Mouse (Mus musculus): ENCODE measurements around the gene Slc16a1. TPM values are rescaled to one million over a fixed set of nuclear protein-coding genes. Genes with fewer than 3 reads are reported as not detected.
A peak's percentile ranks its signal among the peaks of the same experiment; 100 is the strongest.

Gene Slc16a1
- polyA plus RNA-seq, 1 experiment, result 31.9 TPM

GRCm38 (mm10) chr3:104671543-104671942 lies 33.1 kb downstream of the Slc16a1 start:
- no peaks in the 10 kb centered on the region for H3K27me3 ChIP-seq (ENCODE audit: control insufficient read depth, insufficient read depth, low read length)
- H3K27ac ChIP-seq (ENCODE audit: insufficient read depth, low read length), result 0 out of 2 replicates have a peak overlapping the region, but pooled peaks have one; percentile 11
- no peak overlapping the region for H3K4me3 ChIP-seq (replicated peaks; ENCODE audit: insufficient read depth, low read depth, low read length)
- DNase-seq, result peak in 1 of 2 experiments; percentile 25
- TF ChIP-seq POLR2A (IDR thresholded peaks at IDR 0.05; ENCODE audit: borderline replicate concordance, insufficient read depth, low read length) (no peak), CTCF (IDR thresholded peaks at IDR 0.05; ENCODE audit: borderline replicate concordance, insufficient read depth, low read depth, low read length) (no peak)
- 44% methylated on average over 6 of the region's 6 CpGs for WGBS
- peaks cover 14% of the 10 kb centered on the region for H3K4me1 ChIP-seq (ENCODE audit: control insufficient read depth, insufficient read depth, low read length)

DNA sequence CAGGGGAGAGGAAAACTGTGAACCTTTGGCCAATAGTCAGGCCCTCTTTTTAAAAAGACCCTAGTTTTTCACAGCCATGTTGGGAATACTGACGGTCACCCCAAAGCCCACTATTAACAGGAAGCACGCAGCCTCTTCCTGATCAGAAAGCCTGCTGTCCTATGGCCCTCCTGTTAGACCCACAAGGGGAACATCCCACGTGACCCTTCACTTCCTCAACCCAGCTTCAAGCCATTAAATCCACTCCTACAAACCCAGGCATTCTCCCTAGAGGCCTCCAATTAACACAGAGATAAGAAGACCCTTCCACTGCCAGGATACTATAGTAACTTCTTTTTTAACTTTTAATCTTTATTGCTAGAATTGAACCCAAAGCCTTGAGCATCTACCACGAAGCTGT lies 33.6 kb downstream of the Slc16a1 start:
- H3K27ac ChIP-seq (ENCODE audit: insufficient read depth, low read length), result no peak overlapping the region
- no peak overlapping the region for H3K4me3 ChIP-seq (replicated peaks; ENCODE audit: insufficient read depth, low read depth, low read length)
- WGBS, result 88% methylated on average over 4 of the region's 4 CpGs
- TF ChIP-seq CTCF (IDR thresholded peaks at IDR 0.05; ENCODE audit: borderline replicate concordance, insufficient read depth, low read depth, low read length), result no peak
- no peak for TF ChIP-seq POLR2A (IDR thresholded peaks at IDR 0.05; ENCODE audit: borderline replicate concordance, insufficient read depth, low read length)
- no peaks in the 10 kb centered on the region for H3K27me3 ChIP-seq (ENCODE audit: control insufficient read depth, insufficient read depth, low read length)
- H3K4me1 ChIP-seq (ENCODE audit: control insufficient read depth, insufficient read depth, low read length), result peaks cover 14% of the 10 kb centered on the region
- no peak for DNase-seq

GRCm38 (mm10) chr3:104673642-104674328 lies 35.3 kb downstream of the Slc16a1 start:
- 96% methylated on average over 4 of the region's 4 CpGs for WGBS
- no peaks in the 10 kb centered on the region for H3K27me3 ChIP-seq (ENCODE audit: control insufficient read depth, insufficient read depth, low read length)
- DNase-seq, result no peak
- no peak overlapping the region for H3K4me3 ChIP-seq (replicated peaks; ENCODE audit: insufficient read depth, low read depth, low read length)
- H3K27ac ChIP-seq (ENCODE audit: insufficient read depth, low read length), result no peak overlapping the region
- peaks cover 14% of the 10 kb centered on the region for H3K4me1 ChIP-seq (ENCODE audit: control insufficient read depth, insufficient read depth, low read length)
- TF ChIP-seq CTCF (IDR thresholded peaks at IDR 0.05; ENCODE audit: borderline replicate concordance, insufficient read depth, low read depth, low read length) (no peak), POLR2A (IDR thresholded peaks at IDR 0.05; ENCODE audit: borderline replicate concordance, insufficient read depth, low read length) (no peak)

DNA sequence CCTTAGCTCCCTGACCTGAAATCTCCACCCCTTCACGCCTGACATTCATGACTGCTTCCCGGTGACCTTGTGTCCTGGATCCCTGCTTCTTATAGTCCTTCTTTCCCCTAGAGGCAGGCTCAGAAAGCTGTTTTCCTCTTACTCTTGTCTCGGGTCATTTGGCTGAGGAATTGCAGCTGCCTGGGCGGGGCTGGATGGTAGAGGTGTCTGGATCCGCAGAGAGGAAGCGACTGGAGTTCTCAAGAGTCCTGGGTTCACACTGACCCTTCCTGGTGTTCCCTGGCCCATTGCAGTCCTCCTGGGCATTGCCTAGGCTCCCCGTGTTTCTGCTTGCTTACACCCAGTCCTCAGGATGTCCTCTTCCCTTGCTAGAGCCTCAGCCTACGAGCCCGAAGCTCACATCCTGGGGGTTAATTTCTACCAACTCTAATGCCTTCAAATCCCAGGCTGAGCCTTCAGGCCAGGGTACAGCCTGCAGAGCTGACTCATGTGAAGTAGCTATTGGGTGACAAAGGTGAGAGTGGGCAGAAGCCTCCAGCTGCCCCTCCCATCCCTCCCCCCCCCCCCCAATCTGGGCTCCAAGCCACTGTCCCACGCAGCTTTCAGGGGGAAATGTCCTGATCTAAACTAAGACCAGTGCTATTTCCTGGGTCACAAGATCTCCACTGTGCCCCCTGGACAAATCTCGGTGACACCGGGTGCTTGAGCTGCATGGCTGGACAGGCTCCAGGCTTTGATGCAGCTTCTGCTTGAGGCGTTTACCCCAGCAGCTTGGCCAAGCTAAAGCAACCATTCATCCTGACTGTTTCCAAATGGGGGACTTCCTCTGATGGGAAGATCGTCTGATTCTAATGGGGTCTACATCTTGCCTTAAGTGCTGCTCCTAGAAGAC lies 36.1 kb downstream of the Slc16a1 start:
- Histone ChIP-seq H3K4me1 (ENCODE audit: control insufficient read depth, insufficient read depth, low read length) (peaks cover 14% of the 10 kb centered on the region), H3K27me3 (ENCODE audit: control insufficient read depth, insufficient read depth, low read length) (no peaks in the 10 kb centered on the region), H3K4me3 (replicated peaks; ENCODE audit: insufficient read depth, low read depth, low read length) (peak overlapping the region; percentile 71), H3K27ac (ENCODE audit: insufficient read depth, low read length) (no peak overlapping the region; the same call in 1 of the 2 replicates)
- WGBS, result 52% methylated on average over 14 of the region's 14 CpGs
- TF ChIP-seq POLR2A (IDR thresholded peaks at IDR 0.05; ENCODE audit: borderline replicate concordance, insufficient read depth, low read length) (no peak), CTCF (IDR thresholded peaks at IDR 0.05; ENCODE audit: borderline replicate concordance, insufficient read depth, low read depth, low read length) (no peak)
- peak in 1 of 2 experiments; percentile 21 for DNase-seq

GRCm38 (mm10) chr3:104675258-104675851 lies 36.9 kb downstream of the Slc16a1 start:
- no peak overlapping the region; the same call in 1 of the 2 replicates for H3K27ac ChIP-seq (ENCODE audit: insufficient read depth, low read length)

GRCm38 (mm10) chr3:104677781-104678180 lies 39.3 kb downstream of the Slc16a1 start:
- peaks cover 10% of the 10 kb centered on the region; the same call in 1 of the 2 replicates for H3K4me1 ChIP-seq (ENCODE audit: control insufficient read depth, insufficient read depth, low read length)
- H3K27me3 ChIP-seq (ENCODE audit: control insufficient read depth, insufficient read depth, low read length), result no peaks in the 10 kb centered on the region
- H3K4me3 ChIP-seq (replicated peaks; ENCODE audit: insufficient read depth, low read depth, low read length), result no peak overlapping the region
- TF ChIP-seq POLR2A (IDR thresholded peaks at IDR 0.05; ENCODE audit: borderline replicate concordance, insufficient read depth, low read length) (no peak), CTCF (IDR thresholded peaks at IDR 0.05; ENCODE audit: borderline replicate concordance, insufficient read depth, low read depth, low read length) (no peak)
- 96% methylated on average over 2 of the region's 2 CpGs for WGBS
- H3K27ac ChIP-seq (ENCODE audit: insufficient read depth, low read length), result no peak overlapping the region
- no peak for DNase-seq

More at GRCm38 (mm10) chr3:104675258-104675851, 36.9 kb downstream of the Slc16a1 start:
- TF ChIP-seq CTCF (IDR thresholded peaks at IDR 0.05; ENCODE audit: borderline replicate concordance, insufficient read depth, low read depth, low read length) (peak; percentile 82), POLR2A (IDR thresholded peaks at IDR 0.05; ENCODE audit: borderline replicate concordance, insufficient read depth, low read length) (no peak)
- DNase-seq, result peak; percentile 80 to 85
- H3K27me3 ChIP-seq (ENCODE audit: control insufficient read depth, insufficient read depth, low read length), result no peaks in the 10 kb centered on the region
- peaks cover 14% of the 10 kb centered on the region for H3K4me1 ChIP-seq (ENCODE audit: control insufficient read depth, insufficient read depth, low read length)
- 3% methylated on average over 23 of the region's 23 CpGs for WGBS
- peak overlapping the region; percentile 71 for H3K4me3 ChIP-seq (replicated peaks; ENCODE audit: insufficient read depth, low read depth, low read length)

DNA sequence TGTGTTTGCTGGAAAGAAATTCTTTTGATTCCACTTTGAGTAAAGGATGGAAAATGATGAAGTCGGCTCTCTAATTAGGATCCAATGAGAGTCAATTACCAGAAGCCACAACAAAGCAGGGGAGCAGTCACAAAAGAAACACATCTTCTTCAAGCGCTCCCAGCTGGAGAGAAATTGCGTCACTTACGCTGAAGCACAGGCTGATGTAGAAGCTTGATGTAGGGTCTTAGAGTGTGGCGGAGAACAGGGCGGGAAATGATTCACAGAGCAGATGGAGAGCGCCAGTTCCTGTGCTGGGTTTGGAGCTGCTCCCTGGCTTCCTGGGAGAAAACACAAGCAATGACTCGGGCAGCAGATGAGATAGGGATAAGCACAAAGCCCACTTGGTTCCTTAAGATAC lies 40.4 kb downstream of the Slc16a1 start:
- WGBS, result 85% methylated on average over 8 of the region's 8 CpGs
- DNase-seq, result no peak

More for the DNA sequence above, 40.4 kb downstream of the Slc16a1 start:
- Histone ChIP-seq H3K4me1 (ENCODE audit: control insufficient read depth, insufficient read depth, low read length) (peaks cover 10% of the 10 kb centered on the region; the same call in 1 of the 2 replicates), H3K27me3 (ENCODE audit: control insufficient read depth, insufficient read depth, low read length) (no peaks in the 10 kb centered on the region), H3K27ac (ENCODE audit: insufficient read depth, low read length) (no peak overlapping the region), H3K4me3 (replicated peaks; ENCODE audit: insufficient read depth, low read depth, low read length) (no peak overlapping the region)
- TF ChIP-seq POLR2A (IDR thresholded peaks at IDR 0.05; ENCODE audit: borderline replicate concordance, insufficient read depth, low read length) (no peak), CTCF (IDR thresholded peaks at IDR 0.05; ENCODE audit: borderline replicate concordance, insufficient read depth, low read depth, low read length) (no peak)

Measured in cerebellum, adult 2 months (tissue).